Mouse (Mus musculus) midbrain, embryonic 16.5 days (tissue): ENCODE measurements around the gene Fbxl2. TPM values are rescaled to one million over a fixed set of nuclear protein-coding genes. Genes with fewer than 3 reads are reported as not detected.
A peak's percentile ranks its signal among the peaks of the same experiment; 100 is the strongest.

Experiments used
- ATAC-seq: fragments of 200-750 bp; cut with Nextera tagmentation; 2 replicates; pipeline ENCODE4 v1.8.0; 2017; ENCODE audit warnings: moderate TSS enrichment
- H3K27ac ChIP-seq: fragments of 300-500 bp; sonication (generic); 2 replicates; pipeline ENCODE4 v1.5.1; 2014; ENCODE audit warnings: mild to moderate bottlenecking, low read length, mixed read lengths
- H3K27me3 ChIP-seq: fragments of 300-500 bp; sonication (generic); 2 replicates; pipeline ENCODE4 v1.6.1; 2014; ENCODE audit warnings: low read depth, low read length, mixed read lengths; ENCODE audit not compliant: control insufficient read depth, insufficient read depth
- H3K36me3 ChIP-seq: fragments of 300-500 bp; sonication (generic); 2 replicates; pipeline ENCODE4 v1.6.1; 2014; ENCODE audit warnings: mild to moderate bottlenecking, low read length, moderate library complexity, mixed read lengths; ENCODE audit not compliant: control insufficient read depth, insufficient read depth
- H3K4me1 ChIP-seq: fragments of 300-500 bp; sonication (generic); 2 replicates; pipeline ENCODE4 v1.6.1; 2014; ENCODE audit warnings: mild to moderate bottlenecking, low read length, mixed read lengths; ENCODE audit not compliant: control insufficient read depth, insufficient read depth
- H3K4me2 ChIP-seq: fragments of 300-500 bp; sonication (generic); 2 replicates; pipeline ENCODE4 v1.6.1; 2014; ENCODE audit warnings: mild to moderate bottlenecking, low read length, mixed read lengths
- H3K4me3 ChIP-seq: fragments of 300-500 bp; sonication (generic); 2 replicates; pipeline ENCODE4 v1.5.1; 2014; ENCODE audit warnings: low read depth, mild to moderate bottlenecking, low read length, moderate library complexity, mixed read lengths
- H3K9ac ChIP-seq: fragments of 300-500 bp; sonication (generic); 2 replicates; pipeline ENCODE4 v1.6.1; 2014; ENCODE audit warnings: low read depth, low read length, mixed read lengths
- H3K9me3 ChIP-seq: fragments of 300-500 bp; sonication (generic); replicated peaks from 2 replicates; pipeline ENCODE4 v1.6.1; 2014; ENCODE audit warnings: mild to moderate bottlenecking, low read length, mixed read lengths; ENCODE audit not compliant: control insufficient read depth, poor library complexity, severe bottlenecking
- WGBS: fragments of 180-500 bp; shearing (Covaris S2); extraction: QIAGEN DNeasy Blood & Tissue Kit; methylation state at CpG from one replicate; pipeline ENCODE4 v1.1.7; 2014; 5-methylcytosine and 5-hydroxymethylcytosine counted together
- polyA plus RNA-seq: library from polyadenylated mRNA; unstranded; fragments of >200 nt; fragmentation: Nextera tagmentation; extraction: Ambion mirVana; gene quantifications from 2 replicates; pipeline ENCODE4 v1.2.1, GENCODE M21; 2015

Fbxl2 gene
- polyA plus RNA-seq, 1 experiment from 2014 or later, result 35.3 TPM

DNA sequence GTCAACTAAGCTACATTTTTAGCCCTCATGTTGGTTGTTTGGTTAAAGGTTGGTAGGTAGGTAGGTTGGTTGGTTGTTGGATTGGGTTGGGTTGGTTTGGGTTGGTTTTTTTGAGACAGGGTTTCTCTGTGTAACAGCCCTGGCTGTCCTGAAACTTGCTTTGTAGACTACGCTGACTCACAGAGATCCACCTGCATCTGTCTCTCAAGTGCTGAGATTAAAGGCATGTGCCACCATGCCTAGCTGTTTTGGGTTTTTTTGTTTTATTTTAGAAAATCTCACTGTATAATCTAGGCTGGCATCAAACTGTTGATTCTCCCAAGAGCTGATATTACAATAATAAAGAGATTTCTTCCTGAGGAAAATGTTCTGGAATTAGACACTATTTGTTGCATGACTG lies 102.6 kb downstream of the Fbxl2 start:
- H3K4me2 ChIP-seq, result no peak overlapping the region
- peaks cover 6% of the 10 kb centered on the region for H3K36me3 ChIP-seq
- H3K27me3 ChIP-seq, result no peaks in the 10 kb centered on the region
- no peak overlapping the region for H3K4me3 ChIP-seq
- WGBS, result 100% methylated on average over 1 of the region's 1 CpGs
- H3K9ac ChIP-seq, result no peak overlapping the region
- H3K4me1 ChIP-seq, result no peaks in the 10 kb centered on the region
- no peak for ATAC-seq
- H3K9me3 ChIP-seq, result no peaks in the 10 kb centered on the region
- no peak overlapping the region for H3K27ac ChIP-seq

DNA sequence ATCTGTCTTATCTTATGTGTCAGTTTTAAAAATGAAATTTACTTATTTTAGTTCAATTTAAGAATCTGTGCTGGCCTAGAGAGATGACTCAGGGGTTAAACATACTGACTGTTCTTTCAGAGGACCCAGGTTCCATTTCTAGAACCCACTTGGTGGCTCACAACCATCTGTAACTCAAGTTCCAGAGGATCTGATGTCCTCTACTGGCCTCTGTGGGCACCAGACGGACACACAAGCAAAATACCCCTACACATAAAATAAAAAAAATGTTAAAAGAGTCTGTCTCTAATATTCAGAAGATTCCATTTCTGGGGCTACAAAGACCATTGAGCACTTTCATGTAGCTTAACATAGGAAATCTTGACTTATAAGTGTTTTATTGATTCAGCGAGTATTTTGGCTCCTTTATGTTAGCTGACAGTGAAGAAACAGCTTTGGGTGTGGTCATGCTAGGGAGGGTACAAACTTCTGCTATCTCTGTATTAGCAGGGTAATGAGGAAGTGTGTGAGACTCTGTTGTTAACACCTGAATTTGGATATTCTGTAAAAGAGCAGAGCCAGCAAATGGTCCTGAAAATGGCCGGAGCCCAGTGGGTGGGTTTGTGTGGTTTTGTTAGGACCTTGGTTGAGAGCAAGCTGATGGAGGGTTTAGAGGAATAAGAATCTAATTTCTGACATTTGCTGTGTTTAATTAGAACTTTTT lies 104.7 kb downstream of the Fbxl2 start:
- no peak overlapping the region for H3K4me2 ChIP-seq
- H3K9me3 ChIP-seq, result no peaks in the 10 kb centered on the region
- H3K27ac ChIP-seq, result no peak overlapping the region
- no peaks in the 10 kb centered on the region for H3K4me1 ChIP-seq
- no peak overlapping the region for H3K9ac ChIP-seq
- no peak overlapping the region for H3K4me3 ChIP-seq
- no peaks in the 10 kb centered on the region for H3K27me3 ChIP-seq
- peaks cover 2% of the 10 kb centered on the region; the same call in 1 of the 2 replicates for H3K36me3 ChIP-seq
- ATAC-seq, result no peak
- WGBS, result 95% methylated on average over 3 of the region's 3 CpGs

DNA sequence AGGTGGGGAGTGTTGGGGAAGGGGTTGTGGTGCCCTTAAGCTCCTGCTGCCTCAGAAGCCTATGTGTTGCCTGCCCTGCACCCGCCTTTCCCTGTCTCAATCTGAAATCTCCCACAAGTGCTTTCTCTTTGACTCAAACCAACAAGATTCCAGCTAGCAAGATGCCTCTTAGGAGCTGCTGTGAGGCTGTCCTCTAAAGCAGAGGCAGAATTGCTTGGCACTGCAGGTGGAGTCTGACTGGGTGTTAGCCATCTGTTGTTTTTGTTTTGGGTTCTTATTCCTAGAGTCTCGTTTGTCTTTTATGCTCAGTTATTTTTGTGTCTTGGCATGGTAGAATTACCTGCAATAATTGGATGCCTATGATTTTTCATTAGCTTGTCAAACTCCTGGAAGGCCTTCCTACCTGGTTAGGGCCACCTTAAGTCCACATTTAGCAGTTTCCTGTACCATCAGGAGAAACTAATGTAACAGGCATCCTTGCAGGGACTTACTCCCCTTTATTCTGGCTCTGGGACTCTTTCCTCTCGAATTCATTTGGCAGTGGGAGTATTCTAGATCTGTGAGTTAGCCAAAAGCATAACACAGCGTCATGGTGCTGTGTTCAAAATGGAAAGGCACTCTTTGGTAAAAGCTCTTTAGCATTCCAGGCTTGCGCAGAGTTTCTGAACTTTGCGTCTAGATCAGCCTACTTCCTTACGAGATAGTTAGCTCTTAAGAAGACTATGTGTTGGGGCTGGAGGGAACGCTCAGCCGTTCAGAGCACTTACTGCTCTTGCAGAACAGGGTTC lies 106.7 kb downstream of the Fbxl2 start:
- Histone ChIP-seq H3K27me3 (no peaks in the 10 kb centered on the region), H3K4me3 (no peak overlapping the region), H3K4me1 (peaks cover 6% of the 10 kb centered on the region), H3K4me2 (no peak overlapping the region), H3K9me3 (no peaks in the 10 kb centered on the region), H3K27ac (no peak overlapping the region), H3K36me3 (no peaks in the 10 kb centered on the region), H3K9ac (no peak overlapping the region)
- 77% methylated on average over 9 of the region's 9 CpGs for WGBS
- no peak for ATAC-seq

DNA sequence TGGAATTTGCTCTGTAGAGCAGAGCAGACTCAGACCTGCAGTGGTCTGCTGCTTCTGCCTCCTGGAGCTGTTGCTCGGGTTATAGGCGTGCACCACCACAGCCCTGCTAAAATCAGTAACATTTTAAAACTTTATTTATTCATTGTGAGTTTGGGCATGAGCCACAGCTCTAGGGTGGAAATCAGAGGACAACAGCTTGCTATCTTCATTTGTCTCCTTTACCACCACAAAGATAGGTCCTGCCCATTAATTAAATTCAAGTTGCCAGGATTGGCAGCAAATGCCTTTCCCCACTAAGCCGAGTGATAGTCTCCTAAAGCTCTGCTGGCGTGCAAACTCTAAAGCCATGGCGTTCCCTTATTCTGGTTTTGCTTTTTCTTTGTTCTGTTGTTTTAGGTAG lies 110.4 kb downstream of the Fbxl2 start:
- no peak overlapping the region for H3K9ac ChIP-seq
- no peak overlapping the region for H3K27ac ChIP-seq
- H3K9me3 ChIP-seq, result no peaks in the 10 kb centered on the region
- H3K27me3 ChIP-seq, result no peaks in the 10 kb centered on the region
- H3K4me1 ChIP-seq, result peaks cover 27% of the 10 kb centered on the region
- H3K4me2 ChIP-seq, result no peak overlapping the region
- H3K4me3 ChIP-seq, result no peak overlapping the region
- H3K36me3 ChIP-seq, result no peaks in the 10 kb centered on the region
- ATAC-seq, result no peak
- 69% methylated on average over 5 of the region's 5 CpGs for WGBS

DNA sequence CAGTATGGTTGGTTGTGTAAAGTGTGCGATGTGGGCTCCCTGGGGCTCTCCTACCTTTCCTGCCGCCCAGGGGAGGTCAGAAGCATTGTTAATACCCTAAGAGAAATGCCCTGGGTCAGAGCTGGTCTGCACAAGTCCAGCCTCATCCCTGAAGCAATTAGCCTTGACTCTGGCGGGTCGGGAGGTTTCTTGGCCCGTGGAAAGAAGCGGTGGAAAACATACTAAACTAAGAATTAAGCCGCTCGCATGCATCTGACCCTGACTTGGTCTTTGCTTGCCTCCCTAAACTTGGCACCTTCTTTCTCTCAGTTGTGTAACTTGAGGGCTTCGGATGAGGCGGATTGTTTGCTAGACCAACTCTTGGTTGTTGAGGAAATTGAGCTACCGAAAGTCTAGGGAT lies 113.5 kb downstream of the Fbxl2 start:
- Histone ChIP-seq H3K27me3 (no peaks in the 10 kb centered on the region), H3K27ac (no peak overlapping the region), H3K9me3 (no peaks in the 10 kb centered on the region), H3K4me2 (peak overlapping the region; percentile 97), H3K4me1 (peaks cover 30% of the 10 kb centered on the region), H3K36me3 (no peaks in the 10 kb centered on the region), H3K9ac (peak overlapping the region; percentile 93), H3K4me3 (peak overlapping the region; percentile 97)
- ATAC-seq, result no peak
- WGBS, result 20% methylated on average over 11 of the region's 11 CpGs

DNA sequence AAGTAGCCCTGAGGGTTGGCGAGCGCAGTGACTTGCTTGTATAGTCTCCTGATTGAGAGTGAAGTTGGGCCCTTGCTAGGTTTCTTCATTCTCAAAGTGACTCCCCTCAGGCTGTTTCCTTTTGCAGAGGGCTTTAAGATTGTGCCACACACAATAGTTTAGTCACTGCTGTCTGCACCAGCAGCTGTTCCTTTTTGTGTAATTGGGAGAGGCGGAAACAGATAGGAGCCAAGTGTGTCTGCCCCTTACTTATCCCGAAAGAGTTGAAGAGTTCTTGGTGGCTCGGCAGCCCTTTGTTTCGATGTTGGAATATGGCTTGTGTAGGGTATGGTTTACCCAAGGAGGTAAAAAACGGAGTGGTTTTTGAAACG lies 113.9 kb downstream of the Fbxl2 start:
- 1% methylated on average over 8 of the region's 8 CpGs for WGBS
- Histone ChIP-seq H3K4me2 (peak overlapping the region; percentile 97), H3K4me3 (peak overlapping the region; percentile 97), H3K9ac (peak overlapping the region; percentile 93), H3K27me3 (no peaks in the 10 kb centered on the region), H3K36me3 (no peaks in the 10 kb centered on the region), H3K4me1 (peaks cover 30% of the 10 kb centered on the region), H3K27ac (peak overlapping the region; percentile 90), H3K9me3 (no peaks in the 10 kb centered on the region)
- ATAC-seq, result no peak

DNA sequence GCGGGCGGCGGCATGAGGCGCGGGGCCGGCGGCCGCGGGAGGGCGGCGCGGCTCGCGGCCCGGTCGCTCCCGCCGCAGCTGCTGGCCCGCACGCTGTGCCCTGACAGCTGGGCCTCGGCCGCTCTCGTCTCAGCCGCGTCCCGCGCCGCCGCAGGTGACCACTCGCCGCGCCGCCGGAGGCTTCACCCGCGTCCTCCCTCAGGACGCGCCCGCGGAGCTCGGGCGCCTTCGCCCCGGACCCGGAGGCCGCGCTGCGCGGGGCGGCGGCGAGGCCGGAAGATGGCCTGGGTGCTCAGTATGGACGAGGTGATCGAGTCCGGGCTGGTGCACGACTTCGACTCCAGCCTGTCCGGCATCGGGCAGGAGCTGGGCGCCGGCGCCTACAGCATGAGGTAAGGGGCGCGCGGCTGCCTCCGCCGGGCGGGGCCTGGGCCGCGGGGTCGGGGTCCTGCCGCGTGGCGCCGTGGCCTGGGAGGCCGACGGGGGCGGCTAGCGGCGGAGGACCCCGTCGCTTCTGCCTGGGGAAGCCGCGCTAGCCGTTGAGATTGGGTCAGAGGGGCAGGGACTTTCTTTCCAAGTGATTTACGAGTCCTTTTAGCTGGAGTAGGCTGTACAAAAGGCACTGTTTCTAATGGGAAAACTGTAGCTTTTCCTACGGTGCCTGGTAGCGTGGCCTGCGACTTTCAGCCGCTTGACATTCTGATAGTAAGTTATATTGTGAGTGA lies 114.5 kb downstream of the Fbxl2 start:
- Histone ChIP-seq H3K27ac (peak overlapping the region; percentile 90), H3K36me3 (no peaks in the 10 kb centered on the region), H3K9me3 (no peaks in the 10 kb centered on the region), H3K4me3 (peak overlapping the region; percentile 97), H3K4me1 (peaks cover 30% of the 10 kb centered on the region), H3K27me3 (no peaks in the 10 kb centered on the region), H3K9ac (peak overlapping the region; percentile 93), H3K4me2 (peak overlapping the region; percentile 97)
- WGBS, result under 1% methylated on average over 66 of the region's 91 CpGs
- peak; percentile 13; the same call in 1 of the 2 replicates for ATAC-seq

DNA sequence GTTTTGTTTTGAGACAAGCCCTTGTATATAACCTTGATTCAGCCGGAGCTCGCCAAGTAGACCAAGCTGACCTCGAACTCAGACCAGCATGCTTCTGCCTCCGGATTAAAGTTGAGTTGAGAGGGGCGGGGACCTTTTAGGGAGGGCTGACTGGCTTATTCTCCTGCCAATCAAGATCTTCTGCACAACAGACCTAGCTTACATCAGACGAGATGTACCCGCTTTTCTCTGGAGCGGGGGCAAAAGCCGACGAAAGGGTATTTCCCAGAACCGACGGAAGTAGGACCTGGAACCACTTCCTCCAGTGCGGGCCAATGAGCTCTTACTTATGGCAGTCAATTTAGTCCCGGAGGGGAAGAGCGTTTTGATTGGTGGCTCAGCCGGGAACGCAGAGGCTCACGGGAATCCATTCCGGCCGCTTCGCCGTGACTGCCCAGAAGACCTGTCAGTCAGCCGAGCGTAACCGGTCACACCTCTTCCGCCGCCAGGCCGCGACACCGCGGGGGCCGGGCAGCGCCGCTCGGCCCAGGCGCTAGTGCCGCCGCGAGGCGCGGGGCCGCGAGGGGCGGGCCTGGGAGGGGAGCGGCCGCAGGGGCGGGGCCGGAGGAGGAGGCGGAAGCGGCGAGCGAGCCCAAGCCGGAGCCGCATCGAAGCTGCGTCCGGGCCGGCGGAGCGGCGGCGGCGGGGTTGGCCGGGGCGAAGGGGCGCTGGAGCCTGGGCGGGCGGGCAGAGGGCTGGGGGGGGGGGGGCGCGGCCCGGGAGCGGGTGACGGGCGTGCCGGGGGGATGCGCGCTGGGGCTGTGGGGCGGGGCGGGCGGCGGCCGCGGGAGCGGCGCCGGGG lies 115.2 kb downstream of the Fbxl2 start, which contains the start of gene Ubp1:
Ubp1 (plus strand) TSS at position 401 of the 841 bp plus-strand sequence.
- peak within 1 kb of the TSS; percentile 97 for H3K4me2 ChIP-seq
- under 1% methylated on average over 37 of the region's 86 CpGs for WGBS
- H3K27ac ChIP-seq, result peak within 1 kb of the TSS; percentile 90
- H3K4me1 ChIP-seq, result peaks cover 26% of the 10 kb centered on the region
- peak within 1 kb of the TSS; percentile 93 for H3K9ac ChIP-seq
- H3K27me3 ChIP-seq, result no peaks in the 10 kb centered on the region
- no peaks in the 10 kb centered on the region for H3K9me3 ChIP-seq
- no peaks in the 10 kb centered on the region for H3K36me3 ChIP-seq
- peak; percentile 97 for ATAC-seq
- H3K4me3 ChIP-seq, result peak within 1 kb of the TSS; percentile 97
